Mouse (Mus musculus) erythroid progenitor cell, adult 5-6 weeks (primary cell): ENCODE measurements around the gene Tmem189. TPM values are rescaled to one million over a fixed set of nuclear protein-coding genes. Genes with fewer than 3 reads are reported as not detected.

Experiments
- ATAC-seq: replicated peaks from 2 replicates; pipeline ENCODE4 v1.8.0; 2016; ENCODE audit warnings: moderate number of reproducible peaks, mild to moderate bottlenecking, moderate TSS enrichment, inconsistent platforms; ENCODE audit not compliant: poor library complexity, low FRiP score, severe bottlenecking
- total RNA-seq, 2 experiments: library from RNA; stranded (forward) in 1 of 2; stranded (reverse) in 1 of 2; fragments of 150-400 nt in 1 of 2; fragments of 186-747, 209-891 nt in 1 of 2; gene quantifications; 2 replicates each; pipeline versions ENCODE4 v1.2.3 to v1.2.4; 2015 to 2017; ENCODE audit warnings: low replicate concordance in 2 of 2

Tmem189 gene
- total RNA-seq, 2 experiments from 2014 or later, result 19.5 to 23.9 TPM

DNA sequence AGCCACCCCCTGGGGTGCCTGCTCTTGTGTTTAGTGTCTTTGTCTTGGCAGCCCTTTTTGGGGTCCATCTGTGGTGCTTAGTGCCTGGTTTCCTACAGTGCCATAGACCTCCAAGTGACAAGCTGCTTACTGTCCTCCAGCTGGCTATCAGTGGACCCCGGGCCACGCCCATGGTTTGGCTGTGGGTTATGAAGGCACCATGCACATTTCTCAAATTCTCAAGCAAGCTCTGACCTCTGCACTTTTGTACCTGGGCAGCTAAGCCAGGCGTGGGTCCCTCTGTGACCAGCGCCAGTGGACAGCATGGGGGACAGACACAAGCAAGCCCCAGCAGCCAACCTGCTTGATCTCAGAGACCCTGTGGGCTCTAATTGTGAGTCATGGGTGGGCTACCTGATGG, 14.8 kb upstream of the Tmem189 start:
- ATAC-seq, result no peak

DNA sequence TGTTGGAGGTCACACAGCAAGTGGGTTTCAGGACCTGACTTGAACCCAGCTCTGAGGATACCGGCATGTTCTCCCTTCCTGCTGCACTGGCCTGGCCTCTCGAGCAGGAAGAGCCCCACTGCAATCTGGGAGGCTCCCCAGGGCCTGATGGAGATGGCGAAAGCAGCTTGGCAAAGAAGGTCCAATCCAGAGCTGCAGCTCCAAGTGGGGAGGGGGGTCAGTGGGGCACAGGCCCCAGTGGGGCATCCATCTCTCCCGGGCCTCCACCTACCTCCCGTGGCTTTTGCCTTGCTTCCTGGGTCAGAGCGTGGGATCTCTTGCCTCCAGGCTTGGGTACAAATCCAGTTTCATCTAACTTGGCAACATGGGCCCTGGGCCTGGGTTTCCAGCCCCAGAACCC, 12.5 kb upstream of the Tmem189 start:
- no peak for ATAC-seq

DNA sequence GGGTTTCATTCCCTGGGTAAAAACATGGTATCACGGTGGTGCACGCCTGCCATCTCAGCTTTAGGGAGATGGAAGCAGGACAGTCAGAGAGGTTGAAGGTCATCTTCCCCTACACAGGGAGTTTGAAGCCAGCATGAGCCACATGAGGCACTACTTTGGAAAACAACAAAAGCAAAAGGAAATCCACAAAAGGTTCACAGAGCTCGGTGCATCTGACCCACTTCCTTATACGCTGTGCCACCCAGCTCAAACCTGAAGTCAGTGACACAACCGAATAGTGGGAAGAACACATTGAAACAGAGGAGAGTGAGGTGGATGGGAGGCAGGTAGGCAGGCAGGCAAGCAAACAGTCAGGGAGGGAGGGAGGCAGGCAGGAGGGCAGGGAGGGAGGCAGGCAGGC, 11.8 kb upstream of the Tmem189 start:
- ATAC-seq, result no peak

DNA sequence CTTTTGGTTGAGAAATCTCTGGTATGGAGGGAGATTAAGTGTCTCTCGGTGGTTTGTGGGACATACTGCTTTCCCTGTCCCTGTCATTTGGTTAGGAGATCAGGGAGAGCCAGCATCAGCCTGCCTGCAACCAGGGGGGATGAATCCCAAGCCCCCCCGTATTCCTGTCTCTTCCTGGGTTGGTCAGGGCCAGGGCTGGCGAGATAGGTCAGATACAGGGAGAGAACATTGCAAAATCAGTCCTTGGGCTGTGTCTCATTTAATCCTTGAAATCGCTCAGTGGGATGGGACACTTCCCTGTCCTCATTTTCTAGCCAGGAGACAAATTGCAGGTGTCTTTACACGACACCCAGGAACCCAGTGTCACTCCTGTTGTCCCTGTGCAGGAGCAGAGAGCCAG, 10.4 kb upstream of the Tmem189 start:
- ATAC-seq, result no peak

DNA sequence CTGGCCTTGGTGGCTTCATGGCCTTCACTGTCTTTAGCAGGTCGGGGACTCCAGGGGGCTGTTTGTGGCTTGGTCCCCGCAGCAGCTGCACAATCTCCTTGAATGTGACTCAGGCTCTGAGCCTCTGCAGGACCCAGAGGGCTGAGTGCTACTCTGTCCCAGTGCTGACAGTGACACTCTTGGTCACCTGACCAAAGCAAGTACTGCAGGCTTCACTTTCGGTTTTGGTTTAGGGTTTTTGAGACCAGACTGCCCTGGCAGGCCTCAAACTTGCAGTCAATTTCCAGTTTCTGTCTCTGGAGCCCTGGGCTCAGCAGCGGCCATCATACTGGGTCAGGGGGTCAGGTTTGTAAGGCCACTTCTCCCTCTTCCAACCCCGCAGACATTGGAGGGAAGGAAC, 8.3 kb upstream of the Tmem189 start:
- peak; percentile 47; the same call in 1 of the 2 replicates for ATAC-seq

DNA sequence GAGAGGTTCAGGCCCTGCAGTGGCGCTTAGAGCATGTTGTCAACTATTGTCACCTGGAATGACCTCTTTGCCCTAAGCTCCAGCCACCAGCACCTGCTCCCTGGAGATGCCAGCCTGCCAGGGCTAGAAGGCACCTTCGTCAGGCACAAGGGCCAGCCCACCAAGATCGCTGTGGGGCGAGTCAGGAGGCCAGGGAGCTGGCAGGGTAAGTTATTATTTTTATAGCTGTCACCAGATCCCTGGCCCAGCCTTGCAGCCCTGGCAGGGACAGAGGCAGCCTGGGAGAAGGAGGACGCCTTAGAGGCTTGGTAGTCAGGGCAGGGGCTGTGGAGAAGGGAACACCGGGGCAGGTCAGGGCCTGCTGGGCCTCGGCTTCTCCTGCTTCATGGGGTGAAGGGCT, 6.5 kb upstream of the Tmem189 start:
- no peak for ATAC-seq

DNA sequence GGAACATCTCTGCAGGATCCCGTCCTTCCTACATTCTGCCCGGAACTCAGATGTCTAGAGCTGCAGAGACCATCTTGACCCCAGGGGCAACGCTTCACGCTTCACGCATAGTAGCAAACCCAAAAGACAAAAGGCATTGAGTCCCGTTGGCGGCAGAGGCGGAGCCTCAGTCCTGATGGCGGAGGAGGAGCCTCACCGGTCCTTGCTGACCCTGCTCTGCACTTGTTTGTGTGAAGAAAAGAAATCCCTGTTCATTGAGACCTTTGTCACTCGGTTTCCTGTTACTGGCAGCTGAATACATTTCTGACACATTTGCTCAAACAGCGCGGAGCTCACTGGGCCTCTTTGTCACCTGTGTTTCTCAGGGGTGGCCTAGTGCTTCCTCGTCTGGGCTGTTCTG, 5.9 kb upstream of the Tmem189 start:
- ATAC-seq, result no peak

DNA sequence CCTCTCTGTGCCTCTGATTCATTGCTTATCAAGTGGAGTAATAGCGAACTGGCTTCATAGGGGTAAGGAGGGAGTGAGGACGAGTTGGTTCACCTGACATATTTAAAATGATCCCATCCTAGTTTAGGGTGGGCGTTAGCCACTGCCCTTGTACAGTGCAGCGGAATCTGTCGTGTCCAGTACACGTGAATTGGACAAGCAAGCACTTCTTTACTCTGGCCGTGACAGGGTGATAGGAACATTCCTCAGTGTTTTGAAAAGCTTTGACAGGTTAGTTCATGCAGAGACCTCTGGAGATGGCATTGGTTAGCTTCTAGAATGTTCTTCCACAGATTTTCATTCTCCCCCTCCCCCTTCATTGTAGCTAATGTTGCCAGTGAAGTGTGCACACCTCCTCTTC, 5.3 kb upstream of the Tmem189 start:
- no peak for ATAC-seq

DNA sequence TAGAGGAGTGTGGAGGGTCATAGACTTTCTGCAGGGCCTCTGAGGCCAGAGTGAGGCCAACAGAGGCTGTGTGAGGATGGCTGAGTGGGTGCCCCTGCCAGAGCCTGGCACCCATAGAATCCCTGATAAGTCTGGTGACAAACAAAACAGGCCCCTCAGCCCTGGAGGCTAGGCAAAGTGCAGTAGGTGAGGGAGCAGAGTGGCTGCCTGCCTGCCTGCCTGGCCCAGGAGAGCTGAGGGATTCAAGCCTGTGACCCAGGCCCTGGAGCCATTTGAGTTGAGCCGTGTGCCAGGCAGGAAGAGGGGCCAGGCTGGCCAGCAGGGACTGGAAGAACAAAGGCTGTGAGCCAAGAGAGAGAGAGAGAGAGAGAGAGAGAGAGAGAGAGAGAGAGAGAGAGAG, 4.6 kb upstream of the Tmem189 start:
- no peak for ATAC-seq

DNA sequence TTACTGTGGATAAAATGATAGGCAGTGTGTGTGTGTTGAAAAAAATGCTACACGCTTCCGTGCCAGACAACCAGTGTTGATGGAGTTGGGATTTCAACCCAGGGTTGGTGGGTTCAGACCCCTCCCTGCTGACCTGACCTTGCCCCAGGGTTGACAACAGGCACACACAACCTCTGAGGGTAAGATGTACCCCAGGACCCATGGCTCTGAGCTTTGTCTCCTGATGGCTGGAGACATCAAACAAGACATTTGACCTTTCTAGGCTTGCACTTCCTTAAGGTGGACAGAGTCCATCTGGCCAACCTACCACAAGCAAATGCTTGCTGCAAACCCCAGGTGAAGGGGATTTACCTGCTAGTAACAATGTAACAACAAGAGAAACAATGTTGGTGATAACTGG, 3.9 kb upstream of the Tmem189 start:
- no peak for ATAC-seq

DNA sequence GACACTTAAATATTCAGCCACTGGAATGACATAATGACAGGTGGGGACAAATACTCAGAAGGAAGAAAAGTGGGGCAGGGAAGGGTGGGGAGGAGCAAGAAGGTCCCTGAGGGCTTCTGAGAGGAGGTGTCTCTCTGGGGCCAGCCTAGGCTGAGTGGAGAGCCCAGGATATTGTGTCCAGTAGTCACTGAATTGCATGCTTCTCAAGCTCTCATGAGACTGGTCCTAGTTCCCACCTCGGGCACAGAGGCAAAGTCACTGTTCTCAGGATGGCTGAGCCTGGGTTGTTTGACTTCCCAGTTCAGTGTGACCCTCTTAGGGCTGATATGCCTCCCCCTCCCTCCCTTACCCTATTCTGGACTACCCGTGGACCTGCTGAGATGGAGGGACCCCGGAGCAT, 3.2 kb upstream of the Tmem189 start:
- ATAC-seq, result no peak

DNA sequence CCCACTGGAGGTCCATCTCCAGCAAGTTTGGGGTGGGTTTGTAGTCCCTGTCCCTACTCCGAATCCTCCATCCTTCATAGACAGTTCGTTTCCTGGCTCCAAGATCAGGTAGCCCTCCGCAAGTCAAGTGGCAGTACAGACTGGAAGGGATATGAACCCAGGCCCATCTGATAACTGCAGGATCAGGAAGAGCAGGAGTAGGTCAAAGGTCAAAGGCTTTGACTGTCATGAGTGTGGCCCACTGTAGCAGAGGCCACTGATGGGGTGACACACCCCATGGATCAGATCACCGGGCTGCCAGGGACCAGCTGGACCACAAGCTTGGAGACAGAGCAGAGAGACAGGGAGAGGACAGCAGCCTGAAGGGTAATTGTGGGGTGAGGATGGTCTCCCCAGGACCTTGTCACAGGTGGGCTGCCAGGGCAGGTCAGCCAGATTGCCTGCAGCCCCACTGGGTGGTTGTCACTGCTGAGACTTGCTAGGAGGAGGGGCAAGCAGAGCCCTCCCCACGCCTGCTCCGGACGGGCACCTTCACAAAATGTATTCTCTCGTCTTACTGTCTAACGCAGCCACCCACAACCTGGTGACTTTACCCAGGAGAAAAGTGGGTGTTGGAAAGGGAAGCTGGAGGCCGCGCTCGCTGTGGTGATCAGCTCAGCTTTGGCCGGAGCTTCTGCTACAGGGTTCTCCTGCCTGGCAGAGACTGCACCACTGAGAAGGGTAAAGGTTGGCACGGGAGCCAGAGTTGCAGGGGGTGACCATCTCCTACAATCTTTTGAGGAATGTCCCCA, 2.4 kb upstream of the Tmem189 start:
- no peak for ATAC-seq

DNA sequence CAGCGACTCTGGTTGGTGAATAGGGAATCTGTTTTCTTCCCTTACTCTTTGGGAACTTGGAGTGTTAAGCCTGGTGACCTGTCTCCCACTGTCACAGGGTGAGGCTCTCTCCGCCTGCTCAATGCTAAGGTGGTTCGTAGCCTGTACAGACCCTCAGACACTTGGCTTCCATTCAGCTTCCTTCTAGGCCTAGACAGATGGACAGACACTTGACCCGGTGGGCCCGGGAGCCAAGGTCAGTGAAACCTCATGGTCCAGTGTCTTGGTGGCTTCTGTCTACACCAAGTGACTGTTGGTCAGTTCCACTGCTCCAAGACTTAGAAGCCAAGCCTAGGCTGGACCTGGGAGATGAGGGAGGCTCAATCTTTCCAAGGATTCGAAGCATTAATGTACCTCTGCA, 1.8 kb upstream of the Tmem189 start:
- no peak for ATAC-seq

DNA sequence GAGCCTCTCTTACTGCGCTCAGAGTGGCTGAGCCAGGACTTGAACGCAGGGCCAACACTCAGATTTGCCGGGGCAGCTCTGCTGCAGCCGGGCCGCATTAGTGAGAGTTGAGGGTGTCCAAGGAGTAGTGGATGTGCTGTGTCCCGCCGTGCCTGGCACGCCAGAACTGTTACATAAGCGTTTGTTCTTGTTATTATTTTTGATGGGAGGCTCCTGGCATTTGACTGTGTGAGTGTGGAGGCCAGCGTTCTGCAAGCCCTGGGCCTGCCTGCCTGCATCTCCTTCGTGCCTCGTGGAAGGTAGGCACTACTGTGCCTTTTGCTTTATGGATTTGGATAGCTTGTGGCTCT, 1.3 kb upstream of the Tmem189 start:
- ATAC-seq, result no peak

DNA sequence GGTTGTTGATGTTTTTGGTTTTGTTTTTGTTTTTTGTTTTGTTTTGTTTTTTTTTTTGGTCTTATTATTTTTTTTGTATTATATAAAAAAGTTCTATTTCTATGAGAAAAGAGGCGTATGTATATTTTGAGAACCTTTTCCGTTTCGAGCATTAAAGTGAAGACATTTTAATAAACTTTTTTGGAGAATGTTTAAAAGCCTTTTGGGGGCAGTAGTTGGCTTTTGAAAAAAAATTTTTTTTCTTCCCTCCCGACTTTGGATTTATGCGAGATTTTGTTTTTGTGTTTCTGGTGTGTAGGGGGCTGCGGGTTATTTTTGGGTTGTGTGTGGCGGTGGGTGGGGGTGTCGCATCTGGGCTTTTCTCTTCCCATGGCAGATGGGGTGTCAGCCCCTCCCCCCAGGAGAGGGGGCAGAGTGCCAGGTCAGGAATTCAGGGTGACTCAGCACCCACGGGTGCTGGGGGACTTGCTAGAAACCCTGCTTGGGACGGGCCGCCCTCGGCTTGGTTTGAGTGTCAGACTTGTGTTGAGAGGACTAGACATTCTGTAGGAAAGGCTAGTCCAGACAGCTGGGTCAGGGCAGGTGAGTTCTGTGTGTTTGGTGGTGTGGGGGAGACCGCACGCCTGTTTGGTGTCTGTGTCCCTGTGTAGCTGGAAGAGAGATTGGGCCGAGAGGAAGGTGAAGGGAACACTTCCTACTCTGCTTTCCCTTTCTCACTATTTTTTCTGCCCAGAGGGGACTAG, 768 bp upstream of the Tmem189 start:
- ATAC-seq, result no peak

DNA sequence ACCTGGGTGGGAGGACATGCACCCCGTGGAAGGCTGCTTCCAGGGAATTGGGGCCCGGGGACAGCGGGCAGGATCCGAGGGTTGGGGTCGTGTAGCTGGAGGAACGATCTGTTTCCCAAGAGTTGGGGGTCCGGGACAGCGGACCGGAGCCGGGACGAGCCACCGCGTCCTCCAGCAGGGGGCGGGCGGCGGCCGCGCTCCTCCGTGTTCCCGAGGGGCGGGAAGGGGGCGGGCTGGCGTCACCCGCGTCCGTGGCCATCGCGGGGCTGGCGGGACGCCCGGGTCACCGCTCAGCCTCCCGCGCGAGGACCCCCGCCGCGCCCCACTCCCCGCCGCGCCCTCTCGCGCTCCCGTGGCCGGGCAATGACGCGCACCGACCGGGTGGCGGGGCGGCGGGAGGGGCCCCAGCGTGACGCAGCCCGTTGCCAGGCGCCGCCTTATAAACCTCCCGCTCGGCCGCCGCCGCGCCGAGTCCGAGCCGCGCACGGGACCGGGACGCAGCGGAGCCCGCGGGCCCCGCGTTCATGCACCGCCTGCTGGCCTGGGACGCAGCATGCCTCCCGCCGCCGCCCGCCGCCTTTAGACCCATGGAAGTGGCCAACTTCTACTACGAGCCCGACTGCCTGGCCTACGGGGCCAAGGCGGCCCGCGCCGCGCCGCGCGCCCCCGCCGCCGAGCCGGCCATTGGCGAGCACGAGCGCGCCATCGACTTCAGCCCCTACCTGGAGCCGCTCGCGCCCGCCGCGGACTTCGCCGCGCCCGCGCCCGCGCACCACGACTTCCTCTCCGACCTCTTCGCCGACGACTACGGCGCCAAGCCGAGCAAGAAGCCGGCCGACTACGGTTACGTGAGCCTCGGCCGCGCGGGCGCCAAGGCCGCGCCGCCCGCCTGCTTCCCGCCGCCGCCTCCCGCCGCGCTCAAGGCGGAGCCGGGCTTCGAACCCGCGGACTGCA, 847 bp downstream of the Tmem189 start, which contains the start of gene Cebpb:
Gene Cebpb, plus strand, starts transcription at position 418 of the 954 bp plus-strand sequence.
- peak; percentile 65 for ATAC-seq

DNA sequence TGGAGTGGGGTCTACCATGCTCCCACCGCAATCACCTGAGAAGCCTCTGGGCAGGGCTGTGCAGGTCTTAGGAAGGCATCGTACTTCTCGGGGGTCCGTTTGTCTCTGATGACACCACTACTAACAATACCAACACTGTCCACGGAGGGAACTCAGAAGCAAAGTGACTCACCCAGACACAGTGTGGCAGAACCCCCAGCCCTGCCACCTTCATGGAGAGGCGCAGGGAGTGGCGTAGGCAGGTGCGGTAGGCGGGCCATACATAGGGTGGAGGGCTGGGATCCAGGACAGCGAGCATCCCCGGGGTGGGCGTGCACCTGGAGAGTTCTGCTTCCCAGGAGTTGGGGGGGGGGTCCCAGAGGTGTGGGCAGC, 1.5 kb downstream of the Tmem189 start:
- no peak for ATAC-seq

DNA sequence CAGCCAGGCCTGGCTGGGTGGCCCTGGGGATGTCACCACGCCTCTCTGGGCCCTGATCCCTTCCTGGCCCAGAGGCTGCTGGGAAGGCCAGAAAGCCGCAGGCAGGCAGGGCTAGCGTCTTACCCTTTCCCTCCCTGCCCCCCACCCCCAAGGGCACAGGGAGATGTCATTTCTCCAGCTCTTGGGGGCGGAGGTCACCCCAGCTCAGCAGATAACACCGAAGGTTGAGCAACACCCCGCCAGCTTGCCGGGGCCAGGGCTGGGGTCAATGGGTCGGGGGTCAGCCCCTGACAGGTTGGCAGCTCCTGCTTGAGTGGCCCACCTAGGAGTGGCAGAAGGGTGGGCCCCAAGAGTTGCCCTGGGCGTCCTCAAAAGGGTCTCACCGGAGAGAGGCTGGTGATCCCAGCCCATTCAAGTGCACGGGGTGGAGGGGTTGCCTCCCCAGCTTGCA, 1.9 kb downstream of the Tmem189 start:
- no peak for ATAC-seq

DNA sequence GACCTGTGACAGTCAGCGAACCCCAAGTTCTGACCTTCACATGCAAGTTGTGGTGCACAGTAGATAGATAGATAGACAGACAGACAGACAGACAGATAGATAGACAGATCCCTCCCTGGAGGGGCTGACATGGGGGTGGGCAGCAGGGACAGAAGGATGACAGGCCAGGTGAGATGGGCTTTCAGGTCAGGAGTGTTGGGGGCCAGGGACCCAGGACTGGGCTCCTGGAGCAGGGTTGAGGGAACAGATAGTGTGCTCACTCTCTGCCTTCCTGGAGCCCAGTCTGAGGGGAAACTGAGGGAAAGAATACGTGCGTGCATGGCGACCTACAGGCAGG, 2.4 kb downstream of the Tmem189 start:
- no peak for ATAC-seq

DNA sequence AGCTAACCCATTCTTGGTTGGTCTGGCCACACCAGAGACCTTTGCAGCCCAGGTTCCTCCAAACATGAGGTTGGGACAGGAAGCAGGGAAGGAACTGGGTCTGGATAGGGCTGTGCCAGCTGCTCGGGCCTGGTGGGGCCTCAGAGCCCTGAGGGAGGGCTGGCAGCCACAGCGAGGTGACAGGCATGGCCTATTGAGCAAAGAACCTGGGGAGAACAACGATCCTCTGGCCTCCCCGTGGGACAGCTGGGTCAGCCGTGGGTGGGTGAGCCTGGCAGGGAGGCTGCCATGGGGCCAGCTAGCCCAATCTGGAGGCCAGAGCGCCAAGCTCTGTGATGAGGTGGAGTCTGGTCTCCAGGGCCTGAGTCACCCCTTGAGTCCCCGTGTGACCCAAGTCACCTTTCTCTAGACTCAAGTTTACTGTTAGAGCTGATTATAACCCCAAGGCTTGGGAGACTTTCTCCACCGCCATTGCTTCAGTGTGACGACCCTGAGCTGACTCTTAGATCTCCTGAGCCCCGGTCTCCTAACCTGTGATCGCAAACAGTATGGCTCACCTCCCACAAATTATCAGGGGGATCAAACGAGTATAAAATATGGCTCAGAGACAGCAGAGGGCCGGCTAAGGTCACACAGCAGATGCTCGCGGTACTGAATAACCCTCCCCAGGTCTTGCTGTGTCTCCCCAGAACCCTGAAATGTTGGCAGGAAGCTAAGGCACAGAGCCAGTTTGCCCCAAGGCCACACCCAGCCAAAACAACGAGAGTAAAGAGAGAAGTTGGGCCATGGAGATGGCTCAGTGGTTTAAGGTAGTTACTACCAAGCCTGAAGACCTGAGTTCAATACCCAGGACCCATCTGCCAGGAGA, 3.0 kb downstream of the Tmem189 start:
- no peak for ATAC-seq
